Mouse (Mus musculus) bone marrow macrophage, adult 2 months (primary cell): ENCODE measurements around the gene Extl2.

Source experiments
- CTCF ChIP-seq: IDR thresholded peaks from 2 replicates; pipeline ENCODE4 v1.5.1; 2012; ENCODE audit warnings: low read depth, mild to moderate bottlenecking, low read length, moderate library complexity
- POLR2A ChIP-seq: IDR thresholded peaks from 2 replicates; pipeline ENCODE4 v1.6.1; 2012; ENCODE audit warnings: mild to moderate bottlenecking, low read depth, low read length, borderline replicate concordance

DNA sequence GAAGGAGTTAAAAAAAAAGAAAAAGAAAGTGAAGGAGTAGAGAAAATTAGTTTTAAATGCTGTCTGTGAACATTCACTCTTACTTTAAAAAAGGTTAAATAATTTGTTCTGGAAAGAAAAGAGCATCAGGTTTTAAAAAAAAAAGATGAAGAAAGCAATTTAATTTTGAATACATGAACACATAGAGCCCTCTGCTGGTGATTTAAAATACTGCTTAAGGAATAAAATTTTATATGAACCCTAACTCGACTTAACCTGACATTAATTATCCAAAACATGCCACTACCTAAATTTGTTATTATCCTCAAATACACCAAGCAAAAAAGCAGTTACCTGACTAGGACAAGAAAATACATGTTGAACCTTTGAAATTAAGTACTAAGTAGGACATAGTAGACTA is 28.3 kb upstream of the Extl2 start:
- TF ChIP-seq CTCF (no peak), POLR2A (no peak)
